Mouse (Mus musculus) ES-E14 (cell line): ENCODE measurements at regions not wholly inside any gene's neighbourhood (a gene's known extent, or its start where the extent isn't known, plus 50 kb on each side); places are given as distances from the start of the nearest gene placed in this dataset.

Experiments used
- DNase-seq: peaks from one replicate; pipeline ENCODE4 v3.0.0-alpha.2; 2013; ENCODE audit warnings: low read depth, low spot score
- H3K27ac ChIP-seq: 2 replicates; pipeline ENCODE4 v1.5.1; 2012; ENCODE audit warnings: low read depth, mild to moderate bottlenecking, low read length, moderate library complexity, mixed read lengths; ENCODE audit not compliant: poor library complexity, insufficient read depth, severe bottlenecking
- H3K36me3 ChIP-seq: 2 replicates; pipeline ENCODE4 v1.6.1; 2012; ENCODE audit warnings: mild to moderate bottlenecking, low read length, moderate library complexity, mixed read lengths; ENCODE audit not compliant: control insufficient read depth, poor library complexity, insufficient read depth, severe bottlenecking
- H3K4me1 ChIP-seq, 2 experiments: fragments of 150-350 bp in 1 of 2; sonication (generic) in 1 of 2; 2 replicates each; pipeline ENCODE4 v1.6.1; 2012; ENCODE audit warnings: low read length in 2 of 2, mild to moderate bottlenecking in 1 of 2, mixed read lengths in 1 of 2; ENCODE audit not compliant: control insufficient read depth in 2 of 2, insufficient read depth in 2 of 2, poor library complexity in 1 of 2
- H3K4me3 ChIP-seq, 2 experiments: fragments of 150-350 bp in 1 of 2; sonication (generic) in 1 of 2; 2 replicates each; pipeline ENCODE4 v1.5.1; 2012; ENCODE audit warnings: low read length in 2 of 2, low read depth in 1 of 2, mild to moderate bottlenecking in 1 of 2, mixed read lengths in 1 of 2; ENCODE audit not compliant: insufficient read depth in 1 of 2, poor library complexity in 1 of 2, severe bottlenecking in 1 of 2
- H3K9ac ChIP-seq: 2 replicates; pipeline ENCODE4 v1.6.1; 2012; ENCODE audit warnings: low read depth, mild to moderate bottlenecking, low read length, mixed read lengths; ENCODE audit not compliant: poor library complexity, insufficient read depth, severe bottlenecking
- H3K9me3 ChIP-seq: fragments of 150-350 bp; sonication (generic); 2 replicates; pipeline ENCODE4 v1.6.1; 2012; ENCODE audit warnings: low read depth, mild to moderate bottlenecking, low read length; ENCODE audit not compliant: control insufficient read depth, insufficient read depth
- CHD2 ChIP-seq: IDR thresholded peaks from 2 replicates; pipeline ENCODE4 v1.6.1; 2014; ENCODE audit warnings: mild to moderate bottlenecking, low read depth, low read length, inconsistent platforms
- HCFC1 ChIP-seq: IDR thresholded peaks from 2 replicates; pipeline ENCODE4 v1.6.1; 2012; ENCODE audit warnings: low read length, inconsistent platforms, borderline replicate concordance; ENCODE audit not compliant: insufficient read depth
- MAFK ChIP-seq: IDR thresholded peaks from 2 replicates; pipeline ENCODE4 v1.6.1; 2014; ENCODE audit warnings: mild to moderate bottlenecking, low read depth, low read length, inconsistent platforms; ENCODE audit not compliant: insufficient read depth
- ZC3H11A ChIP-seq: IDR thresholded peaks from 2 replicates; pipeline ENCODE4 v1.6.1; 2012; ENCODE audit warnings: low read depth, mild to moderate bottlenecking, inconsistent platforms, low read length, borderline replicate concordance
- ZNF384 ChIP-seq: IDR thresholded peaks from 2 replicates; pipeline ENCODE4 v1.6.1; 2012; ENCODE audit warnings: low read depth, low read length, inconsistent platforms
- in situ Hi-C, 2 experiments: fragments of 600-800 bp; cut with MboI; formaldehyde crosslinking; loops; one replicate each; pipeline ENCODE4 v1.15.1; 2025; ENCODE audit warnings: low sequenced_read_pairs in 2 of 2, inconsistent platforms in 1 of 2; ENCODE audit not compliant: unreplicated experiment in 2 of 2

DNA sequence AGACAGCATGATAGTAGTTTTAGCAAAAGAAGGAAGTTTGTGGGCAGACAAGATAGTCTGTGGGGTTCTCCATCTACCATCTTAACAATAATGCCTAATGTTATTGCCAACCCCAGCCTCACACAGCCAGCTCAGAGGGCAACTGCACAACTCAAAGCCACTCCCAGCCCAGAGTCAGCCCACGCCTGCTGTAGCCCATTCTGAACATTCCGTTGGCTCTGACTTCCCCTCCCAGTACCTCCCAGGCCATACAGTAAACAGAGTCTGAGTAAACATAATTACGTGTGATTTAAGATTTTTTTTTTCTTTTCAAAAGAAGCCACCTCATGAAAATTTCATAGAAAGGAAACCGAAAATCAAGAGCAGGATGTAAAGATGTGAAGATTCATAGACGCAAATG lies 222.3 kb upstream of the Jarid2 start:
- no peak overlapping the region for H3K9ac ChIP-seq
- H3K9me3 ChIP-seq: no peaks in the 10 kb centered on the region
- in situ Hi-C loops: no loop called here
- H3K36me3 ChIP-seq: no peaks in the 10 kb centered on the region
- no peak overlapping the region for H3K27ac ChIP-seq
- TF ChIP-seq CHD2 (no peak), ZC3H11A (no peak), HCFC1 (no peak), MAFK (no peak), ZNF384 (no peak)
- no peak overlapping the region for H3K4me3 ChIP-seq
- no peaks in the 10 kb centered on the region for H3K4me1 ChIP-seq
- no peak for DNase-seq

DNA sequence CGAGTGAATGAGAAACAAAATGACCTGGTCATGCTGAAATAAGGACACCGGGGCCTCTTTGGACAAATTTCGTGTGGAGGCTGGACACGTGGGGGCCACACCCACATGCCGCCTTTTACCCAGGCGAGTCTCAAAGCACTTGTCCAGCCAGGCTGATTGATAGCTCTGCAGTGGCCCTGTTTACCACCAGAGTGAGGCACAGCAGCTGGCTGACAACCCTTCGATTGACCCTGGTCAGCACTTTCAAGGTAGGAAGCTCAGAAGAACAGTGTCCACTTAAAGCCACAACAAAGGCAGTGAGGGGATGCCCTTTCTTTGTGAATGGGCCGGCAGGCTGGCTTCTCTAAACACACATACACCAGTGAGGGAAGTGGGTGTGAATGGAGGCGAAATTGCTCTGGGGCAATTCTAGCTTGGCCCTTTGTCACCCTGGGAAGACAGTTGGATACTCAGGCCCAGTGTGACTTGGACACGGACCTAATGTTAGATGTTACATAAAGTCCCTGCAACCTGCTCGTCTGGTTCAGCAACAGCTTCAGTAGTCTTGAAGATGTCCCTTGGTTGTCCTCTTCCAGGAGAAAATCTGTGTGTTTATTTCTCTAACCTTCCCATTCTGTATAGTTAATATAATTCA lies 219.6 kb upstream of the Jarid2 start:
- H3K27ac ChIP-seq: no peak overlapping the region
- H3K36me3 ChIP-seq: no peaks in the 10 kb centered on the region
- in situ Hi-C loops: no loop called here
- no peaks in the 10 kb centered on the region for H3K9me3 ChIP-seq
- TF ChIP-seq HCFC1: no peak
- no peak for TF ChIP-seq MAFK
- TF ChIP-seq ZC3H11A: no peak
- TF ChIP-seq CHD2: no peak
- TF ChIP-seq ZNF384: no peak
- no peak overlapping the region for H3K9ac ChIP-seq
- DNase-seq: no peak
- H3K4me1 ChIP-seq: no peaks in the 10 kb centered on the region
- no peak overlapping the region for H3K4me3 ChIP-seq

DNA sequence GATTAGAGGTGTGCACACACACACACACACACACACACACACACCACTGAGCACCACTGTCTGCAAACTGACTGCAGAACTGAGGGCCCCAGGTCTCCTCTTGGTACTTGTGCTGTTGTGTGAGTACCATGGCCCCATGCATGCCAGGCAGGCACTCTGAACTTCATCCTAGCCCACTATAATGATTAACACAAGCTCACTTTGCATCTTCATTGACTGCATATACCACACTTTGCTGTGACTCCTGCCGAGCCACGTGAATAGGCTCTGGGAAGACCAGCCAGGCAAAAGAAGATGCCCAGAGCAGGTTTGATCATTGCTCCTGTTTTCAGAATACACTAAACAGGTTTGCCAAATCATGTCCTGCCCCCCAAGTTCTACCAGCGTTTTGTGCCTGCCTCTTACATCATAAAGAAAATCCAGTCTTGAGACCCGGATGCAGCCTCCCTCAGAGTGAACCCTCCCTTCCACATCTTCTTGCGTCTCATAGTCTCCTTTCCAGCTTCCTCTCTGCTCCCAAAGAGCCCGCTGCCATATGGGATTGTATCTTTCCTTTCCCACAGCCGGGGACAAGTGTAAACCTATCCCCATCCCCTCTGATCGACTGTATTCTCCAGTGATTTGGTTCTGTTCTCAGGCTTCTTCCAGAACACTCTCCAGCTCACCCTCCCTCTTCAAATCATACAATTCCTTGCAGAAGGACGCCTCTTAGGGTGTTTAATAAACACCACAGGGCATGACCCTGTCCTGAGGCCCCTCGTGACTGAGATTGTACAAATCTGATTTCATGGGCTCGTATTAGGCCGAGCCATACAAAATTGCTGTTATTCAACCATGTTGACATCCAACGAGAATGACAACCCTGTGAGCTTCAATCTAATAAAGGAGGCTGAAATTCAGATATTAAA lies 215.6 kb upstream of the Jarid2 start:
- in situ Hi-C loops: no loop called here
- Histone ChIP-seq H3K9ac (no peak overlapping the region), H3K27ac (no peak overlapping the region), H3K4me1 (no peaks in the 10 kb centered on the region), H3K4me3 (no peak overlapping the region), H3K9me3 (no peaks in the 10 kb centered on the region), H3K36me3 (no peaks in the 10 kb centered on the region)
- DNase-seq: no peak
- TF ChIP-seq HCFC1 (no peak), ZNF384 (no peak), CHD2 (no peak), MAFK (no peak), ZC3H11A (no peak)

DNA sequence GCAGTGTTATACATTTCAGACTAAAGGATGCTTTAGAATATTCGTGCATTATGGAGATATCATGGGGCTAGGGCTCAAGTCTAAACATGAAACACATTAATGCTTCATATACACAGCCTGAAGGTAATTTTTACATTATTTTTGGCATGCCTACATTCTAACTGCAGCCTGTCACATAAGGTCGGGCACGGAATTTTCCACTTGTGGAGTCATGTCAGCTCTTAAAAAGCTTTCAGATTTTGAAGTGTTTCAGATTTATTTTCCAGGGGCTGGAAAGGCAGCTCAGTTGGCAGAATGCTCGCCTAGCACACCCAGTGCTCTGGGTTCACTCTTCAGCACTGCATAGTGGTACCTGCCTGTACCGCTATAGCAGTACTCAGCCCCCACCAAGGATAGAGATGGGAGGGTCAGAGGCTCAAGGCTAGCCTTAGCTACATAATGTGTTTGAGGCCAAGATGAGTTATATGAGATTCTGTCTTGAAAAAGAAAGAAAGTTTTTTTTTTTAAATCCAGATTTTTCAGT lies 214.6 kb upstream of the Jarid2 start:
- no peak for DNase-seq
- Histone ChIP-seq H3K9ac (no peak overlapping the region), H3K27ac (no peak overlapping the region), H3K4me3 (no peak overlapping the region), H3K9me3 (no peaks in the 10 kb centered on the region), H3K36me3 (no peaks in the 10 kb centered on the region), H3K4me1 (no peaks in the 10 kb centered on the region)
- in situ Hi-C loops: no loop called here
- TF ChIP-seq ZNF384: no peak
- no peak for TF ChIP-seq ZC3H11A
- TF ChIP-seq MAFK: no peak
- no peak for TF ChIP-seq HCFC1
- TF ChIP-seq CHD2: no peak
